Mouse (Mus musculus): ENCODE results near the gene Gm13090.

Gene Gm13090

DNA sequence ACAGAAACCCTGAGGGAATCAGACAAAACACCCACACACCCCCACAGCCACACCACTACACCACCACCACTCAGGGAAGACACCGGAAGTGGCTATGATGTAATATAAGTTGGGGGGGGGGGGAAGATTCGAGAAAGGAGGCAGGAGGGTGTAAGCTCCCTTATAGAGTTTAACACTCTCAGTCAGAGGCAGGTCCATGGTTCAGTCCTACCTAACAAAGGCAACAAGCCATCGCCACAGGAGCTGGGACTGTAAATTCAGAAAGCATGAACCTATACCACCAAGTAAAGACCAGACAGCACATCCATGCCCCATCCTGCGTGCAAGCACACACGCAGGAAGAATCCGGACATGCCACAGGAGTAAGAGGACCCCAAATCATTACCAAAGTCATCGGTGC, at the start of gene Gm13090:
TSS of gene Gm13090 (plus strand) at position 301 of the 400 bp plus-strand sequence.
- no peak for DNase-seq (ENCODE audit: low spot score in 2 of 2)

DNA sequence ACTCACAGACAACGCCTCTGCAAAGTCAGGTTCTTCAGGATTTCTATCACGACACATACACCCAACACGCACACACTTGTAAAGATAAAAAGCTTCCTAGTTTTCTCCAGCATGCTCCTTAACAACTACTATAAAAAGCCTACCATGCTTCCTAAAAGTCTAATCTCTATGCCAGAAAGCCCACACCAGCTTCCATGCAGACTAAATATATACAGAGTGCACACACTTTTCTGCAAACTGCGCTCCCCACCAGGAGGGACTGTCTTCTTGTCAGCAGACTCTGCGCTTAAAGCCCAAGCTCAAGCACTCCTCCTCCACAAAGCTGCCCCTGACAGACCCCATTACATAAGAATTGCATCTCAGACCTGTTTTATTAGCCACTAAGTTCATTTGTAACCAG, 47.9 kb upstream of the Gm13090 start:
- DNase-seq (ENCODE audit: low spot score in 2 of 2) = no peak

DNA sequence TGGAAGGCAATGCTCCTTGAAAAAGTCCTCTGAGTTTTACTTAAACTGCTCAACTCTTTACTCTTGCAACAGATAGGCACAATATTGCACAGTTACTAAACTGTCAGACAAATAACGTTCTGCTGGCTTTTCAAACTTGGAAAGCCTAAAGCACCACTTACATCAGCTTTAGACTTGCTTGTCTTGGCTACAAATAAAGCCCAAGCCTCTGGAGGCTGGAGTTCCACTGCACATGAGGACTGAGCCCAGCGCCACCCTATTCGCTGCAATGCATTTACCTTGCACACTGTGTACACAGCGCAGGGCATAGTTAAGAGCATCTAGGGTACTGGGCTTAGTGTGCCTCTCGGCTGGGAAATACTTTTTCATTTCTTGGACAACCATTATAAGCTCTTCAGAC, 46.1 kb upstream of the Gm13090 start:
- DNase-seq (ENCODE audit: low spot score in 2 of 2) = no peak

DNA sequence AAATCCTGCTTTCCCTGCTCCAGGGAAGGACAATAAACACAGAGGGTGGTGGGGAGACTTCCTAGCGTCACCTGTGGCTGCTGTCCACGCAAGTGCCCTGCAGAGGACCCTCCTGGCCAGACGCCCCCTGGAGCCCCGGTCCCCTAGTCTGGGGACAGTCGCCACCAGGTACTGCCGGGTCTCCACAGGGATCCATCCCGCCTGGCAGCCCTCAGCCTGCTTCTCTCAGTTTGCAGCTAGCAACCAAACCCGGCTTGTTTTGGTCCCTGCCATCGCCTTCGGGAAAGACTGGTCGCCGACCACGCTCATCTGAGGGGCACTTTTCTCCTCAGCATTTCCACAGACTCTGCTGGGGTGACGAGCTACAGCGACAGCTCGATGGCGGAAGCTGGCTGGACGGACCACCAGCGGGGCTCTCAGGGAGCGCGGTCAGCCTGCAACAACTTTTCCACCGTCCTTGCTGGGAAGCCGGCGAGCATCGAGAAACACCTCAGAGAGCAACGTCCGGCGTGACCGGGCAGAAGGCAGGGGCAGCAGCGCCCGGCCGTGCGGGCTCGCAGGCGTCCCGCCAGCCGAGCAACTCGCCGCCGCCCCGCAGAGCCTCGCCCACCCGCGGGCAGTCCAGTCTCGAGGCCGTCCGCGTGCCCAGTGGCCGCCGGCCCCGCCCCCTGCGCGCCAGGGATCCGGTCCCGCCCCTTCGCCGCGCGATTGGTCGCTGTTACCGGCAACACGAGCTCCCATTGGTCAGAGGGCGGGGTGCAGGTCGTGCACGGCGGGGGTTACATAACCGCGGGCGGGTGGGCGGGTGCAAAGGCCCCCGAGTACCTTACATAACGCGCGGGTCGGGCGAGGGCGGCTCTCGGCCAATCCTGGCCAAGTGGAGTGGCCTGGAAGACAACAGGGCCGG, 45.1 kb upstream of the Gm13090 start, which contains the start of gene Per3:
TSS of gene Per3 (minus strand) at position 629 of the 907 bp plus-strand sequence.
- peak; percentile 93 to 95 for DNase-seq (ENCODE audit: low spot score in 2 of 2)

DNA sequence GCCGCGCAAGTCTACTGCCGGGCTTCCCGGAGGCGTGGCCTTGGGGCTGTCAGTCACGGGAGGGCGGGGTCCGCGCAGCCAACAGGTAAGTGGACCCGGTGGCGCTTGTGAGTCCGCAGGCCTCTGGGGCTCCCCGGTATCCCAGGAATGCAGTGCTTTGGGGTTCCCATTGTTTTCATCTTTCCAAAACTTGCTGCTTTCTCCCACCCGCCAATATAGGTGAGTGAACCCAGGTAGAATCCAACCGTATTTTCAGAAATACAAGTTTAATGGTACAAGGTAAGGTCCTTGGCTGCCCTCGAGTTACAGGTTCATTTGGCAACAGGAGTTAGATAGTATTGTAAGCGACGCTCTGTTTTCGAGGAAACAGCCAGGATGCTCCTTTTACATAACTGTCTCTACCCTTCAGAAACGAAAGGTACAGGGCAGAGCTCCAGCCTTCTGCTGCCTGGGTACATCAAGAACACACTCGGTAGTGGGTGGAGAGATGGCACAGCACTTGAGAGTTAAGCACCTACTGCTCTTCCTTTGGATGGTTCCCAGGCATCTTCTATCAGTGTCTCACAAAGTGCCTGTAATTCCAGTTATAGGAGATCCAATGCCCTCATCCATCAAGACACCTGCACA, 44.3 kb upstream of the Gm13090 start:
- DNase-seq (ENCODE audit: low spot score in 2 of 2) = no peak

DNA sequence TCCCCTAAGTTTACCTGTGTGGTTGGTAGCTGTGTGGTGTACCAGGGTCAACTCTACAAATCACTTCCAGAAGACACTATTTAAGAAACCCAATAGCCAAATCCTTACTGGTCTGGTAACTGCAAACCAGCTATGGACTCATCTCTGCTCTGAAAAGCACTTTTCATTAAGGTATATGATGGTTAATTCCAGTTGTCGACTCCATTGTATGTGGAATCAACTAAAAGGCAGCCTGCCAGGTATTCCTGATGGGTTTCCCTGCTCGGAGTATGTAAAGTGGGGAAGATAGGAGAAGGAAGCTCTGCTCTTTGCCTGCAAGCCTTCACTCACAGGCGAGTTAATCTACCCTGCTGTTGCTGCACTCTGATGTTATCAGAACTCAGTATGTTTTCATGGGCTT, 42.8 kb upstream of the Gm13090 start:
- DNase-seq (ENCODE audit: low spot score in 2 of 2) = no peak

DNA sequence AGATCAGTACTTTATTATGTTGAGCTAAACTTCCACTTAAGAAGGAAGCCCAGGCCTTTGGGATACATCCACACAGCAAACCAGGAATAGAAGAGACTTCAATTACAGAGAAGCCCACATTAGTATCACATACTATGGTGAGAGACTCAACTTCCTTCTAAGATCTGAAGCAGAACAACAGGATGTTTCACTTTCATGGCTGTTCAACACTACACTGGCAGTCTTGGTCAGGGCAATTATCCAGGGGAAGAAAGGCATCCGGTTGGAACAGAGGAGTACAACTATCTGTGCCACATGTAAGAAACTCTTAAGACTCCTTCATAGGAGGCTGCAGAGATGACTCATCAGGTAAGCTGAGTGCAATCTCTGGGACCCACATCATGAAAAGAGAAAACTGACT, 38.2 kb upstream of the Gm13090 start:
- no peak for DNase-seq (ENCODE audit: low spot score in 2 of 2)

DNA sequence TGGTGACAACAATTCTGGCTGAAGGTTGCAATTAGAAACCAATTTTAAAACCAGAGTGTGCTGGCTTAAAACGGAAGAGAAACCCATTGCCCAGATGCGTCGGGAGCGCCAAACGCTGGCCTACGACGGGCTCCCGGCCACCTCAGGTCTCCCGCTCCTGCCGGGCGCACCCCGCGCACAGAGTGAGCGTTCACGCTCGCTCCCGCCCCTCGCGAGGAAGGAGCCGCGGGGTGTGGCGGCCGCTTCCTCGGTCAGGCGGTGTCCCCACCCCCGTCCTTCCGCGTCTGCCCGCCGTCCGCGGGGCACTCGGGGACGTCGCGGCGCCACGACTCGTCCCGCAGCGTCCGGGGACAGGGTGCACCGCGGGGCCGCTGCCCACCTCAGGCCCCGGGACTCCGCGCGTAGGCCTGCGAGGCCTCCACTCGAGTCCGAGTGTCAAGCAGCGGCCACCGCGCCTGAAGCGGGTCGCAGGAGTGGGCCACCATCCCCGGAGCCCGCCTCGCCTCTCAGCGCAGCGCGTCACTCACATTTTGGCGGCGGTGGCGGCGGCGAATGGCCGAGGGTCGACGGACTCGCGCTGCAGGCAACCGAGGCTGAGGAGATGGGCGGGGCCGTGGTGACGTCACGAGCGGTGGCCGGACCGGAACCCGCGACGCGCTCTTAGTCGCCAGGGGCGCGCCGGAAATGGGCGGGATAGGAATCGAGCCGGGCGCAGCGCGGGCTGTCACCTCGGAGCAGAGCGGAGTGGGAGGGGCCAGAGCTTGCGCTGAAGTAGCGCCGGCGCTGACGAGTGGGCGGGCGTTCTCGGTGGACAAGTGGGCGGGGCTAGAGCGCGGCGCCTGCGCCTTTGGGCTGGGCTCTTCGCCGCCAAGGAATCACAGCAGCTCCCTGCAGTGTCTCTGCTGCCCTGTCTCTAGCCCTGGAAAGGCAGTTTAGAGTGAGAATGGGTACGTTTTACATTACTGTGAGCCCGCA, 31.7 kb upstream of the Gm13090 start, which contains the start of gene Vamp3:
TSS of gene Vamp3 (minus strand) at position 617 of the 975 bp plus-strand sequence.
- peak; percentile 97 to 98 for DNase-seq (ENCODE audit: low spot score in 2 of 2)

DNA sequence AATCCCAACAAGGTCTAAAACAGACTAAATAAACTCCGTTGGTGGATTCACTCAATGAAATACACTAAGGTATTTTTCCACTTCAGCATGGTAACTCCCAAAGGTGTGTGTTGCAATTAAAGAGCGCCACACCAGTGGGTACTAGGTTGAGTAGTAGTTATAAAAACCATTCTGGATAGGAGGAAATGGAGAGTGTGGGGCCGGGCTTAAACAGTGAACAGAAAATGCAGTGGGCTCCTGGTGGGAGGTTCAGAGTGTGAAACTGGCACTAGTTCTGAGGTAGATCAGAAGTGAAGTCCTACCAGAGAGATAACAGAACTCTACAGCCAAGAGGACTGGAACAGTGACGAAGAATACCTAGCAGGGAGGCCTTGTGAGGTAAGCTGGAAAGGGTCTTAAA, 30.7 kb upstream of the Gm13090 start:
- no peak for DNase-seq (ENCODE audit: low spot score in 2 of 2)

DNA sequence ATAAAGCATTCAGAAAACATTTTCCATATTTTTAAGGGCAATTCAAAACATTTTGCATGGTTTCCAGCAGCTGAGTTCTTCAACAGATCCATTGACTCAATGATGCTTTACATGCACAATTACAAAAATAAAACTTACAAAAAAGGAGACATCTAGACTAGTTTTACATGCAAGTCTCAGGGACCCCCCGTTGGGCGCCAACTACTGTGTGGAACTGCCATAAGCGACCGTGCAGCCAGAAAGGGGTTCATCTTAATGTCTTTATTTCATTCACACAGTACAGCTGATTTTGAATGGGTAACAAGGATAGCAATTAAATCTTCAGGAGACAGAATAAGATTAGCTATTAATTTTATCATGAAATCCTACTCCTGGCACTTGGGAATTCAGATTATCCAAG, 29.8 kb upstream of the Gm13090 start:
- DNase-seq (ENCODE audit: low spot score in 2 of 2) = no peak

DNA sequence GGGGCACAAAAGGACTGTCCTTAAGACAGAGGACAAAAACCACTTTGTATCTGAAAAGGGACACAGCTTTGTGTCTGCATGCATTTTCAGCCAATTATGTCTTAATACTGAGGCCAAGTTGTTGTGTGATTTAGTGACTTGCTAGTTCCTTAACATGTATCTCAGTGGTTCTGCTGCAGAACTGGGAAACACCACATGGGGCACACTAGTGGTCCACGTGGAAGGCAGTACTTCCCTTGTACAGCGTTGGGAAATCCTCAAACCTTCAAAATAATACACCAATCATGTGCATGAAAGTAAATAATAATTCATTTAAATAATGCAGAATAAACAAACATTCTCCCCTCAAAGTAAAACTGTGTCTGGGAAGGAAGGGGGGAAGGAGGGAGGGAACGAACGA, 20.6 kb upstream of the Gm13090 start:
- DNase-seq (ENCODE audit: low spot score in 2 of 2) = no peak

DNA sequence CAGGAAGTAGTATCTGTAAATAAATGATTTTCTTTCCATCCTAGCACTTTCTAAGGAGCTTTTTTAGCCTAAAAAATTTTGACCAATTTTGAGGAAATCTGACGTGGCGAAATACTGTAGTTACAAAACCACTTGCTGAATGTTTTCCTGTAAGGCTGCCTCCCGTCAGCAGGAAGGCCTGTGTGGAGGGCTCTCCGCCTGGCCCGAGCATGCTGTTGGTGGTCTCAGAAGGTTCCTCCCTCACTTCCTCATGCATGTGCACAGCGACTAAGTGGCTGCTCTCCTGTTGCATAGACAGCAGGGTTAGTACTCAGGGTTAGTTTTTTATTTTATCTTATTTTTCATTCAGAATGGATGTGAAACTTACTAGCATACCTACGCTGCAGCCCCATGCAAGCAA, 18.4 kb upstream of the Gm13090 start:
- DNase-seq (ENCODE audit: low spot score in 2 of 2) = no peak

DNA sequence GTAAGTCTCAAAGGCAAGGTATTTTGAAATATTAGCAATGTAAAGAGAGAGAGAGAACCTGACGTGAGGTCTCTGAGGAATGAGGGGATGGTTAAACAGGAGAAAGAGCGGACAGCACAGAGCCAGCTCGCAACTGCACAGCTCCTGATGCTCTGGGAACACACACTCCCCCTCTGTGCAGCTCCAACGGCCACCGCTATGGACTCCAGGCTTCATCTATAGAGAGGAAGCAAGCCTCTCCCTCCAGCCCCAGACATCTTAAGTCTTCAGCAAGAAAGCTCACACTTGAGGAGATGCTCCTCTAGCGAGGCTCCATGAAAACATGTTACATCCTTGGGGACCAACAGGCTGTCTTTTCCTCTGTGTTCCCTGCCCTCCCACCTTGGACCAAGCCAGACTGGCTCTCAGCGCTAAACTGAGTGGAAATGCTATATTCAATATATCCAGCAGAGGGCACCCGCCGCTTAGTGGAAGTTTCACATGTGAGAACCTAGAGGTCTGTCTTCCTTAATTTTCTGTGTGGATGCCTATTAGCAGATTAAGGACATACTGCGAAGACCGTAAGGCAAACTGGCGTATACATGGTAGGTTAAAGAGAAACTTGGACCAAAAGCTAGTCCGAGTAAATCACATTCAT, 16.1 kb upstream of the Gm13090 start:
- DNase-seq (ENCODE audit: low spot score in 2 of 2) = peak; percentile 42 to 58

DNA sequence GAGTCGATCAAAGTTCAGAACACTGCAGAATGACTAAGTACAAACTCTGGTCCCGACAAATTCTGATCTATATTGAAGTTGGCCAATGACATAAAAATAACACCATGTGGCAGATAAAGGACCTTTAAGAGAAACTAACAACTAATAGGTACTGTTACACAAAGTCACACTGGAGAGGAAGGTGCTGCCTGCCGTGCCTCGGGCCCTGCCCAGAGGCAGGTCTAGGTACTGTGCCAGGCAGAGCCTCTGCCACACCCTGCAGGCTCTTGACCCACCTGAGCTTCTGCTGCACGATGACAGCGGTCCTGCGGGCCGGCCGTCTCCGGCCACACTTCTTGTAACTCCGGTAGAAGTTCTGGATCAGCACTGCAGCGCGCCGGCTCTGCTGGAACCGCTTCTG, 14.6 kb upstream of the Gm13090 start:
- DNase-seq (ENCODE audit: low spot score in 2 of 2) = no peak

DNA sequence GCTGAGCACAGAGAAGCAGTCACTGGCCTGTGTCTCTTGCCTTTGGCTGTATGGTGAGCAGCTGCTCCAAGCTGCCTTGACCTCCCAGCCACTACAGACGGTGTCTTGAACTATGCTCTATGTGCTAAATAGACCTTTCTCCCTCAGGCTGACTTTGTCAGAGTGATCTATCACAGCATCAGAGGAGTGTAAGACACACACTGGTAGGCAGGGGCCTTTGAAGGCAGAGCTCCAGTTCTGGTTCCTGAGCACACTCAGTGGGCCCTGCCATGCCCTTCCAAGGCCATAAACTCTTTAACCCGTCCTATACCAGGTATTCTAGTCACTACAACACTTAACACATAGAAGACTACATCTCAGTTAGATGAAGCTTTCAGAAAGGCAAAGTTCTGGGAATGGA, 8.0 kb upstream of the Gm13090 start:
- DNase-seq (ENCODE audit: low spot score in 2 of 2) = no peak

DNA sequence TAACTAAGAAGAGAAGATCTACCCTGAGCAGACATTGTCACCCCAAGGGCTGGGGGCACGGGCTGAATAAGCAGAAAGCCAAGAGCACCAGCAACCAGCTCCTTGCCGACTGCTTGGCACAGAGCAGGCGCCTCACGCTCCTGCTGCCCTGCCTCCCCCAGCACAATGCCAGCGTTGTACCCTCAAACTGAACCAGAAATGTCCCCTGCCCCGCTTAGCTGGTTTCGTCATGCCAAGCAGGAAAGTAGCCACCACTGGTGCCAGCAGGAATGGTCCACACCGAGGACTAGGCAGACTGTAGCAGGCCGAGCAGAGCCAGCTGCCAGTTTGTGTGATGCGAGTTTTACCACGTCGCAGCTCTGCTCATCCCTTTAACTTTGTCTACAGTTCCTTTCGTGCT, 7.4 kb upstream of the Gm13090 start:
- no peak for DNase-seq (ENCODE audit: low spot score in 2 of 2)

DNA sequence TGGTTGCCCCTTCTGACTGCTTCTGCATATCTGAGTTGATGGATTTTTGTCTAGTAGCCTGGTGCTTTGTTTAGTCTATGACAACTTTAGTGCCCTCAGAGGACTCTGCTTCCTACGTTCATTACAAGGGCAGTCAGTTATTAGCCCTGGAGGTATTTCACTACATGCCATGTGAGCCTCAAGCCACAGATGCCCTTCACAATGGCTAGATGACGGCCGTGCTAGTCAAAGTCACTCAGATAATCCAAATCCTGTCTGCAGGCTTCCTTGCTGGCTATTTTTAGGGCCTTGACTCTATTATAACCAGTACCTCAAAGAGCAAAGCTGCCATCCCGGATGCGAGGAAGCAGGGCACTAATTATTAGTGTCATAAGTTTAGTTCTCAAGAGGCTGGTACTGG, 6.3 kb upstream of the Gm13090 start:
- DNase-seq (ENCODE audit: low spot score in 2 of 2) = no peak

DNA sequence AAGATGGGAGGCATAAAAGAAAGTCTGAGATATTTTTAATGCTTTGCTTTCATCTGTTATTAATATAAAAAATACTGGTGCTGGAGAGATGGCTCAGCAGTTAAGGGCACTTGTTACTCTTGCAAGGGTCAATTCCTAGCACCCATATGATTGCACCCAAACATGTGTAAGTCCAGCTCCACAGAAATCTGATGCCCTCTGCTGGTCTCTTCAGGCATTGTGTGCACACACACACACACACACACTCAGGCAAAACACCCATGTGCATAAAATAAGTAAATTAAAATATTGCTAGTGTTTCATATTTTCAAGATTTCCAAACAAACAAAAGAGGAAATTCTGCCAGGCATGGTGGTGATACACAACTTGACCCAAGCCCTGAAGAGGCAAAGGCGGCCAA, 2.0 kb upstream of the Gm13090 start:
- DNase-seq (ENCODE audit: low spot score in 2 of 2) = no peak

DNA sequence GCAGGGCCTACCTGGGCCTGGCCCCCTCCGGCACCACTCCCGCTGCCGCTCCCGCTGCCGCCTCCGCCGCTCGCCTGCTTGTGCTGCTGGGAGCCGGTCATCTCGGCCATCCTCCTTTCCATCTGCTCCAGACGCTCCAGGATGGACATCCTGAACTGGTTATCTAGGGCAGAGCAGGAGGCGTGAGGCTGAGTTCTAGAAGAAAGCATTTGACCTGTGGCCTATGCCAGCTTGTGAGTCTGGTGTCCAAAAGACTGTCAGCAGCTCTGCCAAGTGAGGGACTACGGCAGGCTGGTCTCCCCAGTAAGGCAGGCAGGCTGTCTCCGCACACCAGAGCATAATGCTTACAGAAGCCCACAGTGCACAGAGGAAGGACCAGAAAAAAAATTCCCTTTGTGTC, 551 bp upstream of the Gm13090 start:
- no peak for DNase-seq (ENCODE audit: low spot score in 2 of 2)

DNA sequence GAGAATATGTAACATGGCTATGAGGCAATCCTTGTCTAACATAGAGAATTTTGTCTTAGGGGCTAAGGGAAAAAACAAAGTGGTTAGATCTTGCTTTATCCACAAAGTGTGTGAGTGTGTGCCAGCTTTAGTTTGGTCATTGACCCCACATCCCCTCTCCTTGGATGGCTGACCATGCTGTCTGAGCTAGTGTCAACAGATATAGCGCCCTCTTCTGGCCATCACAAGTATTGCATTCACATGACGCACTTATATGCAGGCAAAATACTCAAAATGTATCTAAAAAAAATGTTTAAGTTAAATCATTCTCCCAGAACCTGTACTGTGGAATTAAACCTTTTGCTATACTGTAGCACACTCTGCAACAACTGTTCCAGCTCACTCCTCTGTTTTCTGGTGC, 5.8 kb downstream of the Gm13090 start:
- peak; percentile 5 to 10 for DNase-seq (ENCODE audit: low spot score in 2 of 2)

DNA sequence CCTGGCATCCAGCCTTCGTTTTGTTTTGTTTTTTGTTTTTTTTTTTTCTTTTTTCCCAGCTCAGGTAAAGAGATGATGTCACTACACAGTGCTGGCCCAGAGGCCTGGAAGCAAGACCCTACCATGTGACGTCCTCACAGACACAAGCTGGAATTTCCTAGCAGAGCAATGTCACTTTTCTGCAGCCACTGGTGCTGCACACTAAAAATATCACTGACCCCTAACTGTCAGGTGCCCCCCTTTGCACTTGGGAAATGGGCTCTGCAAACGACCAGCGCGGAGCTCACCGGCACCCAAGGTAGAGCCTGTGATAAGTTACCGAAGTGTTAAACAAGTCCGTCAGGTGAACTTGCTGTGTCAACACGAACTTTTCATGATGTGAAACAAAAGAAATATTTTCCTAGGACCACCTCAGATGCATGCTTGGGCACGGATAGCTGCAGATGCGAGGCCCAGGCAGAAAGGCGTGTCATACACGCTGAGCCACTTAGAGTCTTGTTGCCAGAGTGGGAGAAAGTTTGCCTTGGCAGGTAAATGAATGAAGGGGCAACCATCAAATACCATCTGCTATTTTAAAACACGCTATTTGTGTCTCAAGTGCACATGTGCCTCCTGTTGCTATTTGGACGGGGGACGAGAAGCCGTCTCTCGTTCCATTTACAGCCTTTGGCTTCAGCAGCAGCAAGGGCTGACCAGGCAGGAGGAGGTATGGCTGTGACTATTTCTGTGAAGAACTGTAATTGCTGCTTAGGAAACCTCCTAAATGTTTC, 7.1 kb downstream of the Gm13090 start:
- DNase-seq (ENCODE audit: low spot score in 2 of 2) = no peak

Measured in natural killer cell, adult 2 months (primary cell).